ENCODE assay signal across 33 mouse cellular contexts in genomic region chr13:5919966-5920365, GRCm38 (mm10).
"Had no signal": no experiment of that assay in that cellular context is flagged by ENCODE, and none has a peak within 500 bp of the region (broad histone marks: within the 10 kb centered on the region; RNA-seq: fewer than 3 reads in every experiment).

No protein-coding gene starts in this region.

- H3K36me3 ChIP-seq: heart, embryonic 10.5 days; heart, embryonic 12.5 days; heart, embryonic 13.5 days; heart, embryonic 15.5 days; hindbrain, embryonic 10.5 days; hindbrain, embryonic 12.5 days; hindbrain, embryonic 13.5 days; hindbrain, embryonic 15.5 days; kidney, embryonic 15.5 days had no signal

- DNase-seq: heart, adult 2 months; heart, postnatal 10 days; heart, postnatal 14 days; heart, postnatal 36 days; heart, postnatal 4 days; kidney, adult 11 months; kidney, adult 18-20 months; kidney, adult 2 months; kidney, adult 8-10 months; kidney, adult 9 months; kidney, postnatal 10 days; kidney, postnatal 14 days; kidney, postnatal 25 days; kidney, postnatal 36 days; kidney, postnatal 4 days; layer of hippocampus, adult 9-11 months; layer of hippocampus, postnatal 36 days had no signal

- ATAC-seq: hindbrain, embryonic 16.5 days; hindbrain, postnatal 0 days; inflammation-experienced regulatory T-cells, adult 6 months had no signal

- H3K4me3 ChIP-seq: heart, adult 2 months; heart, embryonic 10.5 days; heart, embryonic 12.5 days; heart, embryonic 13.5 days; heart, embryonic 15.5 days; hindbrain, embryonic 10.5 days; hindbrain, embryonic 12.5 days; hindbrain, embryonic 13.5 days; hindbrain, embryonic 15.5 days; kidney, embryonic 15.5 days; layer of hippocampus, adult 2 months had no signal

- H3K4me2 ChIP-seq: heart, embryonic 11.5 days; heart, embryonic 12.5 days; heart, embryonic 13.5 days; heart, embryonic 15.5 days; hindbrain, embryonic 12.5 days; hindbrain, embryonic 13.5 days; hindbrain, embryonic 14.5 days; hindbrain, embryonic 15.5 days; kidney, embryonic 15.5 days had no signal

- H3K27me3 ChIP-seq: heart, embryonic 12.5 days; heart, embryonic 13.5 days; heart, embryonic 15.5 days; hindbrain, embryonic 12.5 days; hindbrain, embryonic 13.5 days; hindbrain, embryonic 15.5 days; kidney, embryonic 15.5 days had no signal

- H3K9me3 ChIP-seq: heart, embryonic 10.5 days; heart, embryonic 12.5 days; heart, embryonic 13.5 days; heart, embryonic 15.5 days; hindbrain, embryonic 10.5 days; hindbrain, embryonic 12.5 days; hindbrain, embryonic 13.5 days; hindbrain, embryonic 15.5 days; kidney, embryonic 15.5 days had no signal

- H3K9ac ChIP-seq: heart, embryonic 12.5 days; heart, embryonic 13.5 days; heart, embryonic 15.5 days; hindbrain, embryonic 12.5 days; hindbrain, embryonic 13.5 days; hindbrain, embryonic 14.5 days; hindbrain, embryonic 15.5 days; kidney, embryonic 15.5 days had no signal

- H3K4me1 ChIP-seq: heart, embryonic 10.5 days; heart, embryonic 12.5 days; heart, embryonic 13.5 days; heart, embryonic 15.5 days; hindbrain, embryonic 10.5 days; hindbrain, embryonic 12.5 days; hindbrain, embryonic 13.5 days; hindbrain, embryonic 15.5 days had no signal

- H3K27ac ChIP-seq: heart, adult 2 months; heart, embryonic 10.5 days; heart, embryonic 13.5 days; heart, embryonic 15.5 days; hindbrain, embryonic 10.5 days; hindbrain, embryonic 12.5 days; hindbrain, embryonic 13.5 days; hindbrain, embryonic 14.5 days; hindbrain, embryonic 15.5 days; hindbrain, postnatal 0 days; kidney, embryonic 15.5 days; kidney, postnatal 0 days; layer of hippocampus, adult 2 months had no signal
